Mouse (Mus musculus): ENCODE measurements at regions not wholly inside any gene's neighbourhood (a gene's known extent, or its start where the extent isn't known, plus 50 kb on each side); places are given as distances from the start of the nearest gene placed in this dataset.

DNA sequence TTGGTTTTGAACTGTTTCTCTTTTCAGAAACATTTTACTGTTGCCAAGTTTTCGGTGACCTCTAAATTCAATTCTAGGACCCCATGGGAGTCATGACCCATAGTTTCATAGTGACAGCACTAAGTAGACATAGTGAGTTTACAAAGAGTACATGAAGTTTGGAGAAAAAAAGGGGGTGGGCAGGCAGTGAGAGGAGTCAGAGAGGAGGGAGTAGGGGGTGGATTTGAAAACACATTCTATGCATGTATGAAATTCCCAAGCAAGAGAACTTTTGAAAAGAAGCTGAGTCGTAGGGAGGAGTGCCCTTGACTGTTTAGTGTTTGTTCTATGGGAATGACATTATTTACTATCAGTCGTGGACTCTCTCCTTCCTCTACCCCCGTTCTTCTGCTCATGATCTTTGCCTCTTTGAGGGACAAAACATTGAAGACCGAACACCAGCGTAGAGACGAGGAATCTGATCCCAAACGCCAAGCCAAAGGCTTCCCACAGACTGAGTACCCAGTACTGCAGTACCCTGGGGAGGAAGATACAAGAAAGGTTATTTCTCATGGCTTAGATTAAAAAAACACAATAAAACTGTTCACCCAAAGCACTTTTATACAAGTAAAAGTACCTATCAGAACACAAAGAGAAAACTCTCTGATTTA is 229.1 kb upstream of the Map3k1 start:
- DNase-seq (ENCODE audit: extremely low read depth, low read depth) = no peak

DNA sequence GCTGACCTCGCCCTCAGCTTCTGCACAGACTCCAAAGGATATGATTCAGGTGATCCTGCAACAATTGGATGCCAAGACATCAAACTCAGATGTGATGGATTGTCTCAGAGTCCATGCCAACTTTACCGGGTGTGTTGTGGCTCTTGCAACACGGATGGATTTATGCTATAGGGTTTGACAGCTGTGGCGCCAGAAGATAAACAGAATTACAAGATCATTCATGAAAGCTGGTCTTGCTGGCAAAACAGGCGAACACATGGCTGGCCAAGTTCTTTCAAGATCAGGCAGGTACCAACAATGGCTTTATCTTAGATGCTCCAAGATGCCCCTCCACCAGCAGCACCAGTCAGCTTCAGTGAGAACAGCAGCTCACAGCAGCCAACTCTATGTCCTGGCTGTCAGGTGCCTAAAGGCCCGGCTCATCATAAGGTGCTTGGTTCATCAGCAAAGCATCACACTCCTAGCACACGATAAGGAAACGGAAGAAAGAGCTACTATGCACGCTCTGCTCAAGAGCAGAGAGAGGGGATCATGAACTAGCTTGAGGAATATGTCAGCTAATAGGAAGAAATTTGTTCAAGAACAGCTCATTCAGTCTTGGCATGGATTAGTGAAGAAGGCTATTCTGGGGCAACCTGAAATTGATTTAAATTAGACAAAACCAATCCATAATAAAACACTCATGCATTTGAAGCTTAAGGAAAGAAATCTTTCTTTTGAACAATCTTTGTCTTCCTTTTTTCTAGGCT is 229.9 kb upstream of the Map3k1 start:
- DNase-seq (ENCODE audit: extremely low read depth, low read depth) = no peak

DNA sequence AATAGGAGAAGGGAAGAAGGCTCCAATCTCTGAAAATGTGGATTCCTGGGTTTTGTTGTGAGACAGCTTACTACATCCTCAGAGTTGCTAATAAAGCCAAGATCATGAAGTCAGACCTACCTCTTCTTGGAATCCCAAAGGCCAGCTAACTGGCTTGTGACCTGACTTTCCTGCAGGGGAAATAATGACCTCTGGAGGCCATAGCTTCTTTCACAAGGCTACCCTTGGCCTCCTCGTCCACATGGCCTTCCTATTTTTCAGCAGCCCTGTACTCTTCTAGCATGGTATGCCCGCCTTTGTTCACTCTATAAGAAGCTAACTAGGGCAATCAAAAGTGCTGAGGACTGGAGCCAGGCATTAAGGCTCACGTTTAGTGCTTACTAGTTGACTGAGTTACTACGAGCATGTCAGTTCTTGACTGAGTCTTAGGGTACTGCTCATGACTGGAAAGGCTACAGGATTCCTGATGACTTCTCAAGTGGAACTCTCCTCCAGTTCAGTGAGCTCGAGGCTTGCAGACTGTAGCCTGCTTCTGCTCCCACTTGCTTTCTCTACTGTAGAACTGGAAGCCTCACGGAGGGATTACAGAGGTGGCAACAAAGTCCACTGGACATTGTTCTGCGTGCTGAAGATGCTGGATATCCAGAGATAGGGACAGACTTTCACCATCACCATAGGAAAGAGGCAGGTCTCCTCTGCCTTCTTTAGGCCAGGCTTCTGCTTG is 230.8 kb upstream of the Map3k1 start:
- DNase-seq (ENCODE audit: extremely low read depth, low read depth) = no peak

DNA sequence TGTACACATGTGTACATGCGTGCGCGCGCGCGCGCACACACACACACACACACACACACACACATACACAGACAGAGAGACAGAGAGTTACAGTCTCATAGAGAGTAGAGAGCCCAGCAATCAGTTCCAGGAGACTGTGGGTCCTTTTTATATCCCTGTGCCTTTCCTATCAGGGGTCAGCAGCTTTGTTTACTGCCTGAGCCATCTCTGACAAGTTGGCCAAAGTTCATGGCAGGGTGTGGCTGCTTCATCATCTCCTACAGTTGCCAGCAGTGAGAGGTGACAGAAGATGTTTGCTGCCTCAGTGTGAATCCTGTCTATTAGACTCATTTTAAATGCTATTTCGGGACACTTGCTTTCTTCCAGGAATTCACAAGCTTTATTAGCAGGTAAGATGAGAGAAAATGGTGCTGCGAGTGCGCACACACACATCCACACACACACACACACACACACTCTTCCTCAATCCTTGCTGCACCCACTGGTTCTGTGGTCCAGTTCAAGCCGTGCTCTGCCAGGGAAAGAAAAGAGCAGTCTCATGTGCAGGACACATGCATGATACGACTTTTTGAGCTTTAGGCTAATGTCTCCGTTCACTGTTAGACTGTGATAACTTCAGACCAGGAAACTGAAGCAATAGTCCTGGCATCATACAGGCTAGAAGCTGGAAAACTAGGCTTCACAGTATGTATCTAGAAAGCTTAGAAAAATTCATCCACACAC is 234.9 kb upstream of the Map3k1 start:
- no peak for DNase-seq (ENCODE audit: extremely low read depth, low read depth)

DNA sequence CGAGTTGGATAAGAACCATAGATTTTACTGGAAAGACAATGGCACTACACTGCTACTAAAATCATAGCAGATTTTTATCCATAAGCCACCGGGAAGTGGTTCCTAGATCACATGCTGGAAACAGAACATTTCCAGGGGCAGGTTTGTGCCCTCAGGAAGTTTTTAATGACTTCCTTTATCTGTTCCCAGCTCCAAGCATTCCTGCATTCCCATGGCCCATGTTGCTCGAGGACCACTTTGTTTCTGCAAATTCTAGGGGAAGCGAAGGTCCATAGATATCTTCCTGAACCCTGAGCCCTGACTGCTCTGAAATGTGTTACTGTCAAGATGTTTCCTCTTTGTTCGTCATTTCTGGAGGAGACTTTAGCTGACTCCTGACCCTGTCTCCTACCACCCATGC is 235.6 kb upstream of the Map3k1 start:
- no peak for DNase-seq (ENCODE audit: extremely low read depth, low read depth)

DNA sequence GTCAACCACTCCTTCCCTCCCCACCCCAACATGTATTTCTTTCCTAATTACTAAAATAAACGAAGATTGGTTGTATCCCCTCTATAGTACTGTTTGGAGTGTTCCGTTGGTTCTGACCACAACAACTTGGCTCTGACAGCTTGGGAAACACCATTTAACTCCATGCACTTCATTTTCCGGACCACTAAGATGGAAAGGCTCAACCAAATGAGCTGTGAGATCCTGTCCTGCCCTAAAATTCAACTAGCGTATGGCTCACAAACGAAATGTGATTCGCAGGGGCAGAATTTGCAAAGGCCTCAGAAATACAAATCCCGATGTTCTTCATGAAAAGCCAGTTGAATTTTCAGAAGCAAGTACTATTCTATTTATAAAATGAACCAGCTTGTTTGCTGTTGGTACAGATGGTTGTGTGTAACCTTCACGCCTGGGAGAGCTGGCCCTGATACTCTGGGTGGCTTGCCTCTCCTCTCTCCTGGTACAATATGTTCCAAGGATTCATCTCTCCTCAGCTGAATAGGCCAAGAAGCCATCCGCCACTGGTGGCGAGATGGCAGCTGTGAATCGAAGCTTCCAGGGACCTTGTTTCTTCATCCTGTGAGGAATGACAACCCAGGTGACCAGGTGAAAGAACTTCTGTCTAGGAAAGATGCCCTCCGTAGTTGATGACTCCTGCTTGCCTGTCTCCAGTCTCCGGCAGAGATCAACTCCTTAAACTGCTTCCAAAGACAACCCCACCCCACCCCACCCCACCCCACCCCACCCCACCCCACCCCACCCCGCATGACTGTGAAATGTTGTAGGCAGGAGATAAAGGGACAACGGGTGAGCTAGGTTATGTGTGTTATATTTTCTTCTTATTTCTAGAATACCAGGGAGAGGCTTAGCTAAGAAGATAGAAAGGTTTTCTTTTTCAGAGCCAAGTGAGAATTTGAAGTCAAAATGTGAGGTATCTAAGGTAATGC is 237.7 kb upstream of the Map3k1 start:
- no peak for DNase-seq (ENCODE audit: extremely low read depth, low read depth)

DNA sequence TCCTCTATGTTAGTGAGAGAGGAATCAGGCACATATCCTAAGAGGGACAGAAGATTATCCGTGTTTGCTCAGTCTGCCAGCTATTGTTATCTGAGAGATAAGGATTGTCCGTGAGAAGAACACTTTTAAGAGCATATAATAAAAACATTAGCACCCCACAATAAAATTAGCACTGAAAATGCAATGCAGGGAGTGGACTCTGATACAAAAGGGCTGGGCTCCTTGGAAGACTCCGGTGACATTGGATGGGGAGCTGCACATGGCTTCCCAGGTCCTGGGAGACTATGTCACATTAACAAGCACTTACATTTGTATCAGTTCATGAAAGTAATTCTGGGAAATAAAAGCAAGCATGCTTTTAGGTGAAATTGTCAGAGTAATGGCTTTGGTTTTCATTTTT is 238.6 kb upstream of the Map3k1 start:
- DNase-seq (ENCODE audit: extremely low read depth, low read depth) = no peak

DNA sequence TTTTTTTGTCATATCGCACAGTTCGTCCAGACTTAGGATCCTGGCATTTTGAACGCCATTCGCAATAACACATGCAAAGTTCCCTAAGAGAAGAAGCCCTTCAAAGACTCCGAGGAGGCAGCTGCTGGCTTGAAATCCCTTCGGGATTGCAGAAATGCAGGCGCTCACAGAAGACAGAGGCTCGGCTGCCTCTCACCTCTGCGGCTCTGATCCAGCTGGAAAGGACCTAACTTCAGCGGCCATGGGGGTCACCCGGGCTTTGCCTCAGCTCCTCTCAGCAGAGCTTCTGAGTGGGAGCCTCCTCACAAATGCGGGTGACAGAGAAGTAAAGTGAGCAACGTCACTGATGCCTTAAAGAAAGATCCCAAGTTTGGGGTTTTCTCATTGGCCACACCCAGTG is 239.1 kb upstream of the Map3k1 start:
- DNase-seq (ENCODE audit: extremely low read depth, low read depth) = no peak

DNA sequence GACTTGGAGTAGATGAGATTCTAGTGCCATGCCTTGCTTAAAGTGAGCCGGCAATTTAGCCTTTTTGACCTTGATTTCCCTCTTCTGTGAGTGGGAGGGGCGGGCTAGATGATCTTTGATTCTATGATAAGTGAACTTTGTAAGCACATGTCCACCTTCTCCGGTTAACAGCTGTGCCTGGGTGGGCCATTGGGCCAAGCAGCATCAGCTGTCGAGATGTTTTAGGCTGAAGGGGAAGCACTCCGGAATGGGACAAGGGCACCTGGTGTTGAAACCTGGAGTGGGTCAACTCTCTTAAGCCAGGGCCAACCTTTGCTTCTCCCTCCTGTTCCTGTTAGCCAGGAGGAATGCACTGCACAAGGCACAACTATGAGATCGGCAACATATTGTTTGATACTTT is 239.5 kb upstream of the Map3k1 start:
- DNase-seq (ENCODE audit: extremely low read depth, low read depth) = no peak

DNA sequence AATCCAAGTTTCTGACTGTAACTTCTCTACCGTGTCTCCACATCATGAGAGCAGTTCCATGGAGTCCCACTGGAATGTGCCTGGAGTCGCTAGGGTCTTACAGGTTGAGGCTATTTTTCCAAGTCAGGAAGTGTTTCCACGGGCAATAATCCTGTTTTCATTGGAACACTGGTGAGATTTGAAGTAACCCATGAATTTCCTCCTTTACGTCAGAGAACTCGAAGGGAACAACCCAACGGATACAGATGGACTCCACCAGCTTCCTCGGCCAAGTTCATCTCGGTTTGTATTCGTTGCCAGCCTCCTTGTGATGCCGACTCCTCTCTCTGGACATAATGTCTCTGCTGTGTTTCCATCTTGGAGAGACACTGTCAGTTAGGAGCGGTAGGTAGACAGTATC is 237.4 kb upstream of the Ankrd55 start:
- DNase-seq (ENCODE audit: extremely low read depth, low read depth) = no peak

DNA sequence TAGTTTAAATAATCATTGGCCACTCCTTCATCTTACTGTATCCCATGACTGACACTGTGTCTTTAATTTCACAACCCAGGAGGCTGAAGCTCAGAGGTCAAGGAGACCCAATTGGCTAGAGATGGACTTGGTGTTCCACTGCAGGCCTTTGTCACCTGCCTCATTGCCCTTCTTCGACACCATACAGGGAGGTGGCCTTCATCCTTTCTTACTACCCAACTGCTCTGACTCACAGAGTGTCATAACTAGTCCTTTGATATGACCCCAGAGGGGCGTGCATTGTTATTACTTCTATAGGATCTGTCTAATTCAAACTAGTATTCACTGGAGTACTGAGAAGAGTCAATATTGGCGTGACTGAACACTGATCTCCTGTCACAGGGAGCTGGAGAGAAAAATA is 236.2 kb upstream of the Ankrd55 start:
- no peak for DNase-seq (ENCODE audit: extremely low read depth, low read depth)

DNA sequence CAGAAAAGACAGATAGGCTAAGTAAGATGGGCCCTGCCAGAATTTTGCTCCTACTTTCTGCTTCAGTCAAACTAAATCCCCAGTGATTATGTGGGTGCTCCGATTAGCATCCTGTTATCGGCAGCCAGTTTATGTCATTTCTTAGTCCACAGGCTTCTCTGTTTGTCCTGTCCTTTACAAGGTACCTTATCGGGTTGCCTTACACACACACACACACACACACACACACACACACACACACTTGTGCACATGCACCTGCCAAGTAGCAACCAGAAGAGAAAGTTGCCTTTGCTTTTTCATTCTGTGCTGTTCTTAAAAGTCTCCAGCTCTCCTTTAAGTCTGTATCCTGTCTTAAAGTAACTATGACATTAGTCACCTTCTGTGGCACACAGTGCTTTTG is 235.8 kb upstream of the Ankrd55 start:
- DNase-seq (ENCODE audit: extremely low read depth, low read depth) = no peak

DNA sequence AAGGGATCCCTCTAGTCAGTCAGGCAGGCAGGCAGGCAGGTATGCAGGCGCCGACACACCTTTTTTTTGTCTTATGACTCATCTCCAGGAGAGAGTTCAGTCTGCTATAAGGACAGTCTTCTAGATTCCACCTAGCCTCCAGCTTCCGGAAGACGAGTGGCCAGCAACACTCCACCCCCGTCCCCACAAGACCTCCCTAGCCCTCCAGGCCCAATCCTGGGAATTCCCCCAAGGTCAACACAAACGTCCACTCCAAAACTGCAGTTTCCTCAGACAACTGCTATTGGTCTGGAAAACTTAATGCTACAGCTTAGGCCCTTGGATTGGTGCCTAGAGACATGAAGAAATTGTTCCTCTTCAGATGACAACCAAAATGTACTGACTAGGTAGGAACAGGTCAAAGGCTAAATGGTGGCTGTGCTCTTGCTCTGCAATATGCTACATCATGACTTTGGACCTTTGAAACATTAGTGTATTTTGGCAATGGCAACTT is 233.3 kb upstream of the Ankrd55 start:
- DNase-seq (ENCODE audit: extremely low read depth, low read depth) = no peak

DNA sequence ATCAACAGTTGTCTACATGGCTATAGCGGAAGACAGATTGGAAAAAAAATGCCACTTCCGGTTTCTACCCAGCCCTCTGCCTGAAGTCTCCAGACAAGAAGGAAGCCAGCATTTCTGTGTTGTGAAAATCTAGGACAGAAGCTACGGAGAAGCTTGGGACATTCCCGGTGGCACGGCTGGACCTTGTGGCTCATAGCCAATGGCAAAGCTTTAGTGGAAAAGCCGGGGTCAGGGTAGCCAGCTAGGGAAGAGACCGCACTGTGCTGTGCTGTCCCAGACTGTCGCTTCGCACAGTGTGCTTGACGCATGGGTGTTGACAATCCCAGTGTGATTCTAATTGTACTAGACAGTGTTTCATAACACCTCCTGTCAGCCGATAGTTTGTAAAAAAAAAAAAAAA is 230.0 kb upstream of the Ankrd55 start:
- DNase-seq (ENCODE audit: extremely low read depth, low read depth) = no peak

DNA sequence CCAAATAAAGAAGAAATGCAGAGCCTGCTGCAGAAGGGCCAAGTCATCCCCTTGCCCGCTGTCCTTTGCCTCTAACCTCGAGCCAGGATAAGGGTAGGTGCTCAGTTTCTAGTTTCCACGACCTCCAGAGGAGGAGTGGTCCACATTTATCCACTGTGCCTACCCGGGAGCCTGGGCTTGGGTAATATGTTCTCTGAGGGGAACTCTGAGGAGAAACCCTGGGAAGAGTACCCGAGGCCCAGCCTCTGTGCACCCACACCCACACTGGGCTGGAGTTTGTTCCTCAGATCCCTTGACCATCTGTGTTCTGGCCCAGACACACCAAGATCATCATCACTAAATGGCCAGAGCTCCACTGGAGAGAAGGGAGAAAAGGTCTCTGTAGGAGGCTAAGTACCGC is 229.5 kb upstream of the Ankrd55 start:
- DNase-seq (ENCODE audit: extremely low read depth, low read depth) = no peak

DNA sequence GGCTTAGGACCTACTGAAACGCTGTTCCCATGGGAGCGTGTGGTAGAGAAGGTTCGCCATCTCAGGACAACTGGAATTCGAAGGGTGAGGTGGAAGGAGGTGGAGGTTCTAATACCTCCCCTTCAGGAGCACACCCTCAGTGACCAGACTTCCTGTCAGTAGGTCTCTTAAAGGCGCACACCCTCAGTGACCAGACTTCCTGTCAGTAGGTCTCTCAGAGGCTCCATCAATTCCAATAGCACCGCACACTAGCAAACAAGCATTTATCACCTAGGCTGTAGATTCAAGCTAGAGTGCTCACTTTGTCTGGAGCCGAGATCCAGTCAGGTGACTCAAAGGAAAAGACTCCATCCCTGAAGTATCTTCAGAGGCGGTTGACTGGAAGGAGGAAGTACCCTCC is 226.2 kb upstream of the Ankrd55 start:
- DNase-seq (ENCODE audit: extremely low read depth, low read depth) = no peak

DNA sequence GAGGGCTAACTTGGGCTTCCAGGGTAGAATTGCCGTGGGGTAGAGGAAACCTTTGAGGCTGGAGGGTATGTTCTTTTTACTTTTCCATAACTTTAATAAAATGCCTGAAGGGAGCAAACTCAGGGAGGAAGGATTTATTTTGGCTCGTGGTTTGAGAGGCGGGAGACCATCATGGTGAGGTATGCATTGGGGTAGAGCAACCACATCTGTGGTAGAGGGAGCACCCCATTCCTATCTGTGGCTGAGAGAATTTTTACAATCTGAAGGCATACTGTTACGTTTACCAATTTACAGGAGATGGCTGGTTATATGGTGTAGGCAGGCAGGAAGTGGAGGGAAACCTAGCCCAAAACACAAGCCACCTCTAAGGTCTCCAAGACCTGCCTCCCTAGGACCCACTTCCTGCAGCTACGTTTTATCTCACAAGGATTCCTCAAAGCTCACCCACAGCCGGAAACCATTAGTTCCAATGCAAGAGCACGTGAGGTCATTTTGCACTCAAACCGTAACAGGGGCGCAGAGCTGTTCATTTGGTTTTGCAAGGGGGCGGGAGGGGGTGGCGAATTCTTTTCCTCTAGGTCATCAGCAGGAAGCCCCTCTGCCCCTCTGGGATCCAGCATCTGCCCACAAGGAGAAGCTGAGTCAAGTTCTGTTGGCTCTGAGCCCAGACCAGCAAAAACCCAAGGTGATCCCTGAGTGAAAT is 224.7 kb upstream of the Ankrd55 start:
- DNase-seq (ENCODE audit: extremely low read depth, low read depth) = no peak

DNA sequence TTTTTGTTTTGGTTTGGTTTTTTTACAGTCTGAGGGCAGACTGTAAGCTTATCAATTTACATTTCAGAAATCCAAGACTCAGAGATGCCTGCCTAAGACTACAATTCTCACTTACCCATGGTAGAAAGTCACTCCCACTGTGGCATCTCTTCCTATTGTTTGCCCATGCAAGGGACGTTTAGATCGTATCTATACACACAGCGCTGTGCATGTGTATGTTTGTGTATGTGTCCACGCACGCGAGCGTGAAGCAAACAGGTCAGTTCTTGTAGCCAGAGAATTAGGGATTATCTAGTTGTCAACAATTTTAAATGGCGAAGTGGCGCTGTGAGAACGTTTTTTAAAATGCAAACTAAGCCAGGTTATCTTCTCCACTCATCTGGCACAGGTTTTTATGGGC is 223.6 kb upstream of the Ankrd55 start:
- DNase-seq (ENCODE audit: extremely low read depth, low read depth) = no peak

DNA sequence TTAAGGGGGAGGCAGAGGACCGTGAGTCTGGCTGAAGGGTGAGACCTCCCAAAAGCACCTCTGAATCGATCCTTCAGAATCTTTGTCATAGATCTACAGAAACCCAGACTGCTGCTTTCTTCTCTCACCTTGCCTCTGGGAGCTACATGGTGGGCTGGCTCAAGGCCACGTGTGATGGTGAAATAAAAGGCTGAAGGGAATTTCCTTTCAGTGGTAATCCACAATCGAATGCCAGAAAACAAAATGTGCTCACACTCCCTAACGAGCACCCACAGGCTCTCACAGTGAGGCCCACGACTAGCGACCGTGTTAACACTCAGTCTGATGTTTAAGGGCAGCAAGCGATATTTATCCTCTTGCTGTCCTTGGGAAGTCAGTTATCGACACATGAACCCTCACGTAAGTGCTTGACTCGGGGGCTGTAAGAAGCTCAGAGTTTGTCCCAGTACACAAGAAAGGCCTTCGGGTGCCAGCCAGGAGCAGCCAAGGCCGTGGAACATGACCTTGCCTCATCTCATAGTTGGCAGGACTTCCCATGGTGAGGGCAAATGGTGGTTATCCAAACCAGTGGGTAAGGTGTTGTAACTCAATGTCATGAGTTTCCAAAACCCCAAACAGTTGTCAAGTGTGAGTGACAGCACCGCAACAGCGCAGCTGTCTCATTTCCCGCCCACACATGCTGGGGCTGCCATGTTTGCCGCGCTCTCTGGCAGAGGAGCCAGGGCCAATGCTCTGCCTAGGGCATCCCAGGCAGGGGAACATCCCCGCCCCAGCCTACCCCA is 221.0 kb upstream of the Ankrd55 start:
- no peak for DNase-seq (ENCODE audit: extremely low read depth, low read depth)
